Mouse (Mus musculus) brain, adult 2 months (tissue): ENCODE measurements around the gene Ywhaq.

Source experiments
- DNase-seq: peaks from one replicate; pipeline ENCODE4 v3.0.0; 2011; ENCODE audit warnings: low read depth, low spot score

Gene Ywhaq

GRCm38 (mm10) chr12:21417100-21418070 is at the start of gene Ywhaq:
Ywhaq (minus strand) TSS chr12:21417637.
- DNase-seq, result peak; percentile 100

DNA sequence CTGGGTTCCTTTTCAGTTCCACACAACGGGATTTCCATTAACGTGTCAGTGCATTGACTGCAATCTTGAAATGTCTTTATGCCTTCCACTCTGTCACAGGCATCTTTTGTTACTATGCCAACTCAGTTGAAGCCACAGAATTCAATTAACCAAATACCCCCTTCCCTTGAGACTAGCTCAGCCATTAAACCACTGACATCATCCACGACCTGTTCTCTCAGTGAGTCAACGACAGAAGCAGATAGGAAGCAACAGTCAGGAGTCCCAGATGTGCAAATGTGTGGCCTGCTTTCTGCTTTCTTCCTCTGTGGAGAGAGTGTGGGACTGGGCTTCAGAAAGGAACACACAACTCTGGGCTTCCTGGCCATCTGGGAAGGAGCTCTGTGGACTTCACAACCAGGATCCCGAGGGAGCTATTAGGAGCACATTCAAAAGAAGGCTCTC is 46.0 kb upstream of the Ywhaq start:
- no peak for DNase-seq

DNA sequence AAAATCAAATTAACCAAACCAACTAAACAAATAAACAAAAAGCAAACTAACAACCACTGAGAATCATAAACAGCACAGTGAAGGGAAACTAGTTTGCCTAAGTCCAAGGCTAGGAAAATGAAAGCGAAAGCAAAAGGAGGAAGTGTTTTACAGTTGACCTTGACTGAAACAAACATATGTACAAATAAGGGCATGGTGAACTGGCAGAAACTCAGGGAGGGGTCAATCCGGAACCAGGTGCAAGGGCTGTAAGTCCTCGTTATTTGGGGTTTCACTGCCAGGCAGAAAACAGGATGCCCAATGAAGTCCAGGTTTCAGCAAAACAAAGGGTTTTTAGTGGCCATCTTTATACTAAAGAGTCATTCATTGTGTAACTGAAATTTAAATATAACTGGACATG is 45.2 kb upstream of the Ywhaq start:
- DNase-seq, result no peak

DNA sequence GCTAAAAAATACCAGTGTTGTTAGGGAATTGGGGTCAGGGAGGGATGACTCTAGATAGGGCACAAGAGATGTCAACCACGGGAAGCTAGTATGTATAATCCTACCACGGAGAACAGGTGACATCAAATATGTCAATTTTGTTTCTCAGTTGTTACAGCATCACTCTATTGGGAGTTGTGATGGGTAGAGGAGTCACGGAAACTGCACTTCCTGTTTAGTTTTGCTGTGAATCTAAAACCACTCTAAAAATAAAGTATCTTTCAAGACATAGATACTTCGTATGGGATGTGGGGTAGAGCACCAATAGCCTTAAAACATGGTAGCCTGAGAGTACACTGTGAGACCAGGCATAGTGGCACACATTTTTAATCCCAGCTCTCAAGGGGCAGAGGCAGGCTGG is 42.2 kb upstream of the Ywhaq start:
- no peak for DNase-seq

GRCm38 (mm10) chr12:21456021-21456420 is 38.6 kb upstream of the Ywhaq start:
- DNase-seq, result no peak

DNA sequence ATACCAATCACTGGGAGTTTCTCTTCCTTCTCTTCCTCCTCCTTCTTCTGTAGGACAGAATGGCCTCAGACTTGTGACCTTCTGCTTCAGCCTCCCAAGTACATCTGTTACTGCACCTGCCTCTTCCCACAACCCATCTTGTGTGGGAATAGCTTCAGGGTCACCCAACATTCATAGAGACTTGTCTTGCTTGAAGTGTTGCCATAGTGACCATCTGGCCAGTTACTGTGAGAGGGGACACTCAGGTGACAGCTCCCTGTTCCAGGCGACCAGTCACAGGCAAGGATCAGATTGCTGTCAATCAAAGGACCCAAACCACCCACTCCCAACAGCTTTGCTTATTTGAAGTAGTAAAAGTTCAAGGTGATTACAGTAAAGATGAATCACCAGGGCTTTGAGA is 34.3 kb upstream of the Ywhaq start:
- DNase-seq, result no peak

GRCm38 (mm10) chr12:21451351-21451750 is 33.9 kb upstream of the Ywhaq start:
- DNase-seq, result no peak

GRCm38 (mm10) chr12:21443783-21444182 is 26.3 kb upstream of the Ywhaq start:
- peak; percentile 49 for DNase-seq

- DNase-seq, result no peak
Measured at GRCm38 (mm10) chr12:21441870-21442269, 24.4 kb upstream of the Ywhaq start.

GRCm38 (mm10) chr12:21439428-21439827 is 22.0 kb upstream of the Ywhaq start:
- peak; percentile 81 for DNase-seq

DNA sequence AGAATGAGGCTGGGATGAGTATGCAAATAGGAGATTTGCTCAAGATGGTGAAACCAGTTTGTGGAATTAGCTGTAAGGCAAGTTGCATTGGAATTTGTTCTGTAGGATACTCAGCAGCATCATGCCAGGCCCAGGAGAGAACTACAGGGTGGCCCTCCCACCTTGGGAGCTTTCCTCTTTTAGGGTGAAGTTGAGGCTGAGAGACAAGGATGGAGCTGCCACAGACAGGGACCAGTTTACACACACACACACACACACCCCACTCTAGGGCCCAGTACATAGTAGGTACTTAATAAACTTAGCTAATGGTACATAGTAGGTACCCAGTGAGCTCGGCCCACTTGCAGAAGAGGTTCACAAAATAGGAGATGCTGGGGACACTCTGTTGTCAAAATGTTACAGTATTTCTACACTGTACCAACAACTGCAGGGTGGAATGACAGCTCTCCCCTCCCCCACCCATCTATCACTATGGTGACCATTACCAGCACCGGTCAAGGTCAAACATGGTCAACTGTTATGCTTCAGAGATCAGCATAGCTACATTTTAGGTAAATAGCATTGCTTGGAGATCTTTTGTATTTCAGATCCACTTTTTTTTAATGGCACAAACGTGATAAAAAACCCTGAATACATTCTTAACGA is 21.4 kb upstream of the Ywhaq start:
- DNase-seq, result no peak

DNA sequence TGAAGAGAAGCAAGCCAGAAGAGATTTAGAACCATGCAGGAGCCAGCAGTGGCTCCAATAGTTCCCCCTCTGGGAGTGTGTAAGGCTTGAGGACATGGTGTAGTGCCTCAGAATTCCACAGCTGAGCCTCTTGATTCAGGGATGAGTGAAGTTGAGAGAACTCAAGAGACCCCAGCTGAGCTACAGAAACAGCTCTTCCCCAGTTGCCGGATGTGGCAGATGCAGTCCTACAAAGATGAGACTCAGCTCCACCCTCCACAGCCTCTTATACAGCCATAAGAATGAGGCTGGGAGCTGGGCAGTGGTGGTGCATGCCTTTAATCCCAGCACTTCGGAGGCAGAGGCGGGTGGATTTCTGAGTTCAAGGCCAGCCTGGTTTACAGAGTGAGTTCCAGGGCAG is 20.9 kb upstream of the Ywhaq start:
- DNase-seq, result no peak

DNA sequence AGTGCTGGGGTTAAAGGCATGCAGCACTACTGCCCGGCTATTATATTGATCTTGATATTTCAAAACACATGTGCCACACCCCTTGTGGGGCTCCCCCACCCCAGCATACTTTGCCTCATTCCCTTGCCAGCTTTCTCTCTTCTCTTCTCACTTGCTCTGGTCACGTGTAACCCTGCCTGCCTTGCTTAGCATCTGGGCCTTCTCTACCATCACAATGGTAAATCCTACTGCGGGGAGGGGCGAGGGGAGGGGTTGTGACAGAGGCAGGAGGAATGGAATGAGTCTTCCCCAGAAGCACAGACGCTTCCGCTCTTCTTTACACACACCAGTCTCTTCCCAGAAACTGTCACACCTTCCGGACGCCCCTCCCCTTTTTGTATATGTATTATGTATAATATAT is 14.5 kb upstream of the Ywhaq start:
- no peak for DNase-seq

DNA sequence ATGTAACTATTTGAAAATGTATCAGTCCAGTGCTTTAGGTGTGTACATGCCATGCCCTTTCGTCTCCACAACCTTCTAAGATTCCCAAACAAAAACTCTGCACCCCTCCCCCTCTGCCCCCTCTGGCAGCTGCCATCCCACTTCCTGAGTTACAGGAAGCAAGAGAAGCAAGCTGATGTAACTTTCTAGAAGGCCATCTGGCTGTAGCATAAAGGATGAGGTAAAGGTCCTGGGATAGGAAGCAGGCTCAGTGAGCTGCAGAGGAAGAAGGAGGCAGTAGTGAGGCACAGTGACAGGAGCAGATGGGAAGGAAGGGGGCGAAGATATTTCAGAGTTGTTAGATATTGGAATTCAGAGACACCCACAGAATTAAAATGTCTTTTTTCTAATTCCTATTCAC is 13.6 kb upstream of the Ywhaq start:
- DNase-seq, result no peak

- DNase-seq, result no peak
Measured at GRCm38 (mm10) chr12:21430140-21430539, 12.7 kb upstream of the Ywhaq start.

GRCm38 (mm10) chr12:21429021-21429420 is 11.6 kb upstream of the Ywhaq start:
- DNase-seq, result no peak

DNA sequence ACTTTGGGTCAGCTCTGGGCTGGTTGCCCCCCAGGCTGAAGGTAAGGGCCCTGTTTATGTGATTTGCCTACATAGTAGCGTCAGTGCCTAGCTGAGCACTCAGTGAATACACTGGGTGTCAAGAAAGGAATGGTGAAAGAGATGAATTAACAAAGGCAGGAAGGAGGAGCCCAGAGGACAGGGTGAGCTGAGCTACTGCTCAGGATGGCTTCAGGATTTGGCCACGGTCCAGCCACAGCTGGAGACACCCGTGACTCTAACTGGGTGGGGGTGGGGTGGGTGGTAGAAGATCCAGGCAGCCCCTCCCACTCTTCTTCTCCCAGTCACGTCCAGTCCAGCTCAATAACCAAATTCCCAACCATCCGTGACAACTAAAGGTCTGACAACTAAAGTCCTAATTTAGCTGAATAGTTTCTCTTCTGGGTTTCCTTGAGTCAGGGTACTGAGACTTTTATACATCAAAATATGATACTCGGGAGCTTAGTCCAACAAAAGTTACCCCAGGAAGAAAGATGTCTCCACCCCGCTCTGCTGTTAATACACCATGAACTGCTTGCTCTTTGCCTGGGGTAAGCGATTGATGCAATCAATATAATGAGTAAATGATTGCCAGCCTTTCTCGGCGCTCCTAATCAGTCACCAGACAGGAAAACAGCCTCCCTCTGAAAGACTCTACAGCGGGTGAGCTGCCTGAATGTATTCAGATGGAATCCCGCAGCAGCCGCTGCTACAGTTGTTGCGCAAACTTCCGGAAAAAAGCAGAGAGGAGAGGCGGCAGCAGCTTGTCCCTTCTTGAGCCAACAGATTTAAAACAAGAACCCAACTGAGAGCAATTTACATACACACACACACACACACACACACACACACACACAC is 8.9 kb upstream of the Ywhaq start:
- DNase-seq, result peak; percentile 91

DNA sequence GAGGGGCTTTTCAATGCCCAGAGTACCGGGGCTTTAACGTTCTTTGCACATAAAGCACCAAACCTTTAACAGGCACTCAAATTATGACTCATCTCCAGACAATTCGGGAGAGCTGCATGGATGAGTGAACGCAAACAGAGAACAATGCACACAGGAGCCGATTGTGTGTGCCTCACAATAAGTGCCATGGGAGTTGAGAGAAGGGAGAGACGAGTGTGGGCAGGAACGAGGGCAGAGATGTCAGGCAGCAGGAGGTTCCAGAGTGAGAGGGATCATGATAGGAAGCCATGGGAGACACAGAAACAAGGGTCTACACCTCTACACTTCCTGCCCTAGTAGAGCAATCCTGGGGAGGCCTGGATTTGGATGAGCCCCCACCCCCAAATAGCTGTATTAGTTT is 7.2 kb upstream of the Ywhaq start:
- DNase-seq, result peak; percentile 91

- DNase-seq, result peak; percentile 69
Measured at GRCm38 (mm10) chr12:21418621-21419131, 1.2 kb upstream of the Ywhaq start.

DNA sequence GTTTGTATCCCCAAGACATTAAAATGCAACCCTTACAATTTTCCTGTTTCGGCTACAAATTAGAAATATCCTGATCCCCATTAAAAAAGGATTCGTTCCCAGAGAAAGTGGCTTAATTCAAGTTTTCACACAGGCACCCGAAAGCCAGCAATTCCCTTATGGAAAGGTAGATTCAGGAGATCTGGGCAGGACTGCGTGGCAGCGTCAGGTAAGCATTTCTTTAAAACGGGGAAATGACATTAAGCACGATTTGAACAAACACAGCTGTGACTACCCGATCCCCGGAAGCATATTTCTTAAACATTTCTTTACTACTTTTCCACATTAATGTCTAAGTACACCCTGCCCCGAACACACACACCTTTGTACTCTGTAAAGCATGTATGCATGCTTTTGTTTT is 646 bp upstream of the Ywhaq start:
- DNase-seq, result no peak

- DNase-seq, result no peak
Measured at GRCm38 (mm10) chr12:21416506-21416905, 931 bp downstream of the Ywhaq start.

- DNase-seq, result no peak
Measured at GRCm38 (mm10) chr12:21410620-21411019, 6.8 kb downstream of the Ywhaq start.
